Mouse (Mus musculus) lung, embryonic 16.5 days (tissue): ENCODE results near the gene Tenm4. TPM values are rescaled to one million over a fixed set of nuclear protein-coding genes. Genes with fewer than 3 reads are reported as not detected.

Experiments used
- ATAC-seq: fragments of 200-750 bp; cut with Nextera tagmentation; 2 replicates; pipeline ENCODE4 v1.8.0; 2017; ENCODE audit warnings: low read depth, mild to moderate bottlenecking, moderate library complexity
- H3K27ac ChIP-seq: fragments of 300-500 bp; sonication (generic); 2 replicates; pipeline ENCODE4 v1.5.1; 2014; ENCODE audit warnings: mild to moderate bottlenecking, control low read depth, low read length
- H3K27me3 ChIP-seq: fragments of 300-500 bp; sonication (generic); 2 replicates; pipeline ENCODE4 v1.6.1; 2014; ENCODE audit warnings: low read depth, low read length, mixed read lengths; ENCODE audit not compliant: control insufficient read depth, insufficient read depth
- H3K36me3 ChIP-seq: fragments of 300-500 bp; sonication (generic); 2 replicates; pipeline ENCODE4 v1.6.1; 2014; ENCODE audit warnings: low read length; ENCODE audit not compliant: control insufficient read depth, insufficient read depth
- H3K4me1 ChIP-seq: fragments of 300-500 bp; sonication (generic); replicated peaks from 2 replicates; pipeline ENCODE4 v1.6.1; 2014; ENCODE audit warnings: low read length, mixed read lengths; ENCODE audit not compliant: control insufficient read depth, insufficient read depth
- H3K4me2 ChIP-seq: fragments of 300-500 bp; sonication (generic); 2 replicates; pipeline ENCODE4 v1.6.1; 2014; ENCODE audit warnings: low read depth, low read length, control low read depth
- H3K4me3 ChIP-seq: fragments of 300-500 bp; sonication (generic); 2 replicates; pipeline ENCODE4 v1.5.1; 2014; ENCODE audit warnings: mild to moderate bottlenecking, low read length, control low read depth
- H3K9ac ChIP-seq: fragments of 300-500 bp; sonication (generic); 2 replicates; pipeline ENCODE4 v1.6.1; 2014; ENCODE audit warnings: low read length, control low read depth
- H3K9me3 ChIP-seq: fragments of 300-500 bp; sonication (generic); 2 replicates; pipeline ENCODE4 v1.6.1; 2016; ENCODE audit warnings: low read length; ENCODE audit not compliant: control insufficient read depth
- WGBS: fragments of 180-500 bp; shearing (Covaris S2); extraction: QIAGEN DNeasy Blood & Tissue Kit; methylation state at CpG from one replicate; pipeline ENCODE4 v1.1.7; 2014; 5-methylcytosine and 5-hydroxymethylcytosine counted together
- polyA plus RNA-seq: library from polyadenylated mRNA; unstranded; fragments of >200 nt; fragmentation: Nextera tagmentation; extraction: Ambion mirVana; gene quantifications from 2 replicates; pipeline ENCODE4 v1.2.1, GENCODE M21; 2015

Tenm4 gene
- polyA plus RNA-seq, 1 experiment from 2014 or later, result 18.5 TPM

GRCm38 (mm10) chr7:96447806-96448397 lies 276.9 kb downstream of the Tenm4 start:
- H3K9me3 ChIP-seq, result no peaks in the 10 kb centered on the region
- no peaks in the 10 kb centered on the region for H3K36me3 ChIP-seq
- no peaks in the 10 kb centered on the region for H3K4me1 ChIP-seq
- no peak overlapping the region for H3K4me3 ChIP-seq
- H3K9ac ChIP-seq, result no peak overlapping the region
- H3K4me2 ChIP-seq, result no peak overlapping the region
- no peak for ATAC-seq
- H3K27ac ChIP-seq, result no peak overlapping the region
- WGBS, result 67% methylated on average over 12 of the region's 12 CpGs
- H3K27me3 ChIP-seq, result no peaks in the 10 kb centered on the region

- H3K4me3 ChIP-seq, result no peak overlapping the region
- ATAC-seq, result no peak
- no peaks in the 10 kb centered on the region for H3K36me3 ChIP-seq
- H3K4me1 ChIP-seq, result no peaks in the 10 kb centered on the region
- H3K9ac ChIP-seq, result no peak overlapping the region
- WGBS, result 60% methylated on average over 2 of the region's 2 CpGs
- no peaks in the 10 kb centered on the region for H3K27me3 ChIP-seq
- no peak overlapping the region for H3K27ac ChIP-seq
- no peak overlapping the region for H3K4me2 ChIP-seq
- no peaks in the 10 kb centered on the region for H3K9me3 ChIP-seq
These were observed 284.9 kb downstream of the Tenm4 start for GRCm38 (mm10) chr7:96455957-96456356.

- H3K9ac ChIP-seq, result no peak overlapping the region
- H3K4me2 ChIP-seq, result no peak overlapping the region
- H3K4me1 ChIP-seq, result no peaks in the 10 kb centered on the region
- WGBS, result 34% methylated on average over 2 of the region's 2 CpGs
- no peak for ATAC-seq
- no peaks in the 10 kb centered on the region for H3K9me3 ChIP-seq
- H3K27ac ChIP-seq, result no peak overlapping the region
- no peak overlapping the region for H3K4me3 ChIP-seq
- H3K27me3 ChIP-seq, result no peaks in the 10 kb centered on the region
- H3K36me3 ChIP-seq, result no peaks in the 10 kb centered on the region
These were observed 285.6 kb downstream of the Tenm4 start for GRCm38 (mm10) chr7:96456618-96457017.

- no peaks in the 10 kb centered on the region for H3K9me3 ChIP-seq
- H3K4me3 ChIP-seq, result no peak overlapping the region
- no peaks in the 10 kb centered on the region for H3K36me3 ChIP-seq
- H3K9ac ChIP-seq, result no peak overlapping the region
- ATAC-seq, result no peak
- H3K27me3 ChIP-seq, result no peaks in the 10 kb centered on the region
- H3K4me1 ChIP-seq, result no peaks in the 10 kb centered on the region
- H3K27ac ChIP-seq, result no peak overlapping the region
- WGBS, result 70% methylated on average over 2 of the region's 2 CpGs
- no peak overlapping the region for H3K4me2 ChIP-seq
These were observed 286.8 kb downstream of the Tenm4 start for GRCm38 (mm10) chr7:96457891-96458290.

- no peak for ATAC-seq
- no peak overlapping the region for H3K9ac ChIP-seq
- WGBS, result 57% methylated on average over 6 of the region's 6 CpGs
These were observed 287.9 kb downstream of the Tenm4 start for GRCm38 (mm10) chr7:96458992-96459391.

GRCm38 (mm10) chr7:96466761-96467160 lies 295.7 kb downstream of the Tenm4 start:
- H3K4me3 ChIP-seq, result no peak overlapping the region
- H3K9me3 ChIP-seq, result no peaks in the 10 kb centered on the region
- H3K27ac ChIP-seq, result no peak overlapping the region
- no peak overlapping the region for H3K9ac ChIP-seq
- H3K36me3 ChIP-seq, result no peaks in the 10 kb centered on the region
- H3K4me2 ChIP-seq, result no peak overlapping the region
- WGBS, result 88% methylated on average over 3 of the region's 3 CpGs
- H3K4me1 ChIP-seq, result no peaks in the 10 kb centered on the region
- no peak for ATAC-seq
- no peaks in the 10 kb centered on the region for H3K27me3 ChIP-seq

More at GRCm38 (mm10) chr7:96458992-96459391, 287.9 kb downstream of the Tenm4 start:
- H3K27ac ChIP-seq, result no peak overlapping the region
- no peak overlapping the region for H3K4me3 ChIP-seq
- no peaks in the 10 kb centered on the region for H3K36me3 ChIP-seq
- no peaks in the 10 kb centered on the region for H3K9me3 ChIP-seq
- H3K27me3 ChIP-seq, result no peaks in the 10 kb centered on the region
- no peaks in the 10 kb centered on the region for H3K4me1 ChIP-seq
- H3K4me2 ChIP-seq, result no peak overlapping the region

- Histone ChIP-seq H3K36me3 (no peaks in the 10 kb centered on the region), H3K4me1 (no peaks in the 10 kb centered on the region), H3K4me3 (no peak overlapping the region), H3K9ac (no peak overlapping the region), H3K27ac (no peak overlapping the region), H3K9me3 (no peaks in the 10 kb centered on the region), H3K4me2 (no peak overlapping the region), H3K27me3 (no peaks in the 10 kb centered on the region)
- WGBS, result 77% methylated on average over 6 of the region's 6 CpGs
- ATAC-seq, result no peak
These were observed 299.8 kb downstream of the Tenm4 start for GRCm38 (mm10) chr7:96470821-96471220.

- Histone ChIP-seq H3K4me2 (no peak overlapping the region), H3K9me3 (no peaks in the 10 kb centered on the region), H3K4me3 (no peak overlapping the region), H3K9ac (no peak overlapping the region), H3K4me1 (no peaks in the 10 kb centered on the region), H3K27me3 (no peaks in the 10 kb centered on the region), H3K27ac (no peak overlapping the region), H3K36me3 (no peaks in the 10 kb centered on the region)
- ATAC-seq, result no peak
- WGBS, result 85% methylated on average over 11 of the region's 11 CpGs
These were observed 303.6 kb downstream of the Tenm4 start for GRCm38 (mm10) chr7:96474560-96475089.

GRCm38 (mm10) chr7:96476987-96477613 lies 306.1 kb downstream of the Tenm4 start:
- H3K36me3 ChIP-seq, result no peaks in the 10 kb centered on the region
- no peak for ATAC-seq
- no peaks in the 10 kb centered on the region for H3K4me1 ChIP-seq
- no peaks in the 10 kb centered on the region for H3K27me3 ChIP-seq
- no peaks in the 10 kb centered on the region for H3K9me3 ChIP-seq
- H3K9ac ChIP-seq, result no peak overlapping the region
- H3K4me2 ChIP-seq, result no peak overlapping the region
- no peak overlapping the region for H3K4me3 ChIP-seq
- H3K27ac ChIP-seq, result no peak overlapping the region
- 77% methylated on average over 6 of the region's 6 CpGs for WGBS
